ENCODE assay signal across 17 mouse cellular contexts in genomic region chr7:72169320-72169719, GRCm38 (mm10).
"Had no signal": no experiment of that assay in that cellular context is flagged by ENCODE, and none has a peak within 500 bp of the region (broad histone marks: within the 10 kb centered on the region; RNA-seq: fewer than 3 reads in every experiment).

No protein-coding gene starts in this region.

- ATAC-seq: liver, postnatal 0 days; midbrain, embryonic 13.5 days; midbrain, embryonic 15.5 days had no signal

- H3K36me3 ChIP-seq: liver, embryonic 13.5 days; liver, embryonic 15.5 days; lung, embryonic 15.5 days; midbrain, embryonic 13.5 days; midbrain, embryonic 15.5 days; neural tube, embryonic 12.5 days had no signal

- H3K27me3 ChIP-seq: liver, embryonic 13.5 days; liver, embryonic 15.5 days; lung, embryonic 15.5 days; megakaryocyte, embryonic 14.5 days; midbrain, embryonic 13.5 days; midbrain, embryonic 15.5 days; neural tube, embryonic 12.5 days had no signal

- H3K27ac ChIP-seq: liver, embryonic 13.5 days; liver, embryonic 15.5 days; lung, embryonic 15.5 days; macrophage; midbrain, embryonic 13.5 days; midbrain, embryonic 15.5 days; neural tube, embryonic 12.5 days had no signal

- H3K4me2 ChIP-seq: liver, embryonic 13.5 days; liver, embryonic 15.5 days; lung, embryonic 15.5 days; midbrain, embryonic 11.5 days; midbrain, embryonic 13.5 days; midbrain, embryonic 15.5 days; neural tube, embryonic 12.5 days had no signal

- H3K4me1 ChIP-seq: liver, embryonic 13.5 days; liver, embryonic 15.5 days; megakaryocyte, embryonic 14.5 days; midbrain, embryonic 13.5 days; midbrain, embryonic 15.5 days; neural tube, embryonic 12.5 days had no signal

- H3K9me3 ChIP-seq: liver, embryonic 13.5 days; liver, embryonic 15.5 days; lung, embryonic 15.5 days; megakaryocyte, embryonic 14.5 days; midbrain, embryonic 13.5 days; midbrain, embryonic 15.5 days; neural tube, embryonic 12.5 days had no signal

- H3K9ac ChIP-seq: liver, embryonic 13.5 days; liver, embryonic 15.5 days; liver, postnatal 0 days; lung, embryonic 15.5 days; midbrain, embryonic 13.5 days; midbrain, embryonic 15.5 days; neural tube, embryonic 12.5 days had no signal

- H3K4me3 ChIP-seq: liver, embryonic 13.5 days; liver, embryonic 15.5 days; lung, embryonic 15.5 days; megakaryocyte, embryonic 14.5 days; midbrain, embryonic 13.5 days; midbrain, embryonic 15.5 days; neural tube, embryonic 12.5 days had no signal

- DNase-seq: liver, embryonic 13.5 days; liver, postnatal 0 days; lung, postnatal 10 days; lung, postnatal 36 days; right cerebral cortex, postnatal 14 days; spleen, adult 18-20 months; thymus, adult 18-20 months; thymus, postnatal 14 days; thymus, postnatal 36 days had no signal
